Mouse (Mus musculus): Measurements from ENCODE around the gene Fam193b.

- TF ChIP-seq CTCF (IDR thresholded peaks at IDR 0.05; ENCODE audit: low read depth, low read length) (no peak), POLR2A (IDR thresholded peaks at IDR 0.05; ENCODE audit: borderline replicate concordance, low read depth, low read length) (no peak)
Observed at GRCm38 (mm10) chr13:55563266-55563879, 7.5 kb downstream of the Fam193b start.
